Mouse (Mus musculus) neural tube, embryonic 14.5 days (tissue): ENCODE measurements around the gene Rab10. TPM values are rescaled to one million over a fixed set of nuclear protein-coding genes. Genes with fewer than 3 reads are reported as not detected.
"Not testable (repeated sequence)": the region's sequence is repeated elsewhere in the genome, so short reads cannot be mapped to it uniquely, and the experiment has no call there.

Source experiments
- ATAC-seq: fragments of 200-750 bp; cut with Nextera tagmentation; 2 replicates; pipeline ENCODE4 v1.8.0; 2017; ENCODE audit warnings: low read depth, mild to moderate bottlenecking, moderate TSS enrichment, moderate library complexity
- H3K27ac ChIP-seq: fragments of 300-500 bp; sonication (generic); 2 replicates; pipeline ENCODE4 v1.5.1; 2014; ENCODE audit warnings: low read depth, mild to moderate bottlenecking, control low read depth, low read length, moderate library complexity, mixed read lengths
- H3K27me3 ChIP-seq: fragments of 300-500 bp; sonication (generic); 2 replicates; pipeline ENCODE4 v1.6.1; 2014; ENCODE audit warnings: low read length; ENCODE audit not compliant: control insufficient read depth, insufficient read depth
- H3K36me3 ChIP-seq: fragments of 300-500 bp; sonication (generic); 2 replicates; pipeline ENCODE4 v1.6.1; 2014; ENCODE audit warnings: low read length, mixed read lengths; ENCODE audit not compliant: control insufficient read depth, insufficient read depth
- H3K4me1 ChIP-seq: fragments of 300-500 bp; sonication (generic); 2 replicates; pipeline ENCODE4 v1.6.1; 2014; ENCODE audit warnings: low read length; ENCODE audit not compliant: control insufficient read depth, insufficient read depth
- H3K4me2 ChIP-seq: fragments of 300-500 bp; sonication (generic); 2 replicates; pipeline ENCODE4 v1.6.1; 2014; ENCODE audit warnings: mild to moderate bottlenecking, low read depth, low read length, control low read depth
- H3K4me3 ChIP-seq: fragments of 300-500 bp; sonication (generic); 2 replicates; pipeline ENCODE4 v1.5.1; 2014; ENCODE audit warnings: low read depth, low read length, control low read depth, mixed read lengths
- H3K9ac ChIP-seq: fragments of 300-500 bp; sonication (generic); replicated peaks from 2 replicates; pipeline ENCODE4 v1.6.1; 2014; ENCODE audit warnings: low read depth, mild to moderate bottlenecking, control low read depth, low read length, mixed read lengths
- H3K9me3 ChIP-seq: fragments of 300-500 bp; sonication (generic); 2 replicates; pipeline ENCODE4 v1.6.1; 2016; ENCODE audit warnings: low read length; ENCODE audit not compliant: control insufficient read depth
- WGBS: fragments of 180-500 bp; shearing (Covaris S2); extraction: QIAGEN DNeasy Blood & Tissue Kit; methylation state at CpG from one replicate; pipeline ENCODE4 v1.1.7; 2014; 5-methylcytosine and 5-hydroxymethylcytosine counted together
- polyA plus RNA-seq: library from polyadenylated mRNA; unstranded; fragments of >200 nt; fragmentation: Nextera tagmentation; extraction: Ambion mirVana; gene quantifications from 2 replicates; pipeline ENCODE4 v1.2.1, GENCODE M21; 2014

Gene Rab10
- polyA plus RNA-seq, 1 experiment from 2014 or later = 157 TPM

DNA sequence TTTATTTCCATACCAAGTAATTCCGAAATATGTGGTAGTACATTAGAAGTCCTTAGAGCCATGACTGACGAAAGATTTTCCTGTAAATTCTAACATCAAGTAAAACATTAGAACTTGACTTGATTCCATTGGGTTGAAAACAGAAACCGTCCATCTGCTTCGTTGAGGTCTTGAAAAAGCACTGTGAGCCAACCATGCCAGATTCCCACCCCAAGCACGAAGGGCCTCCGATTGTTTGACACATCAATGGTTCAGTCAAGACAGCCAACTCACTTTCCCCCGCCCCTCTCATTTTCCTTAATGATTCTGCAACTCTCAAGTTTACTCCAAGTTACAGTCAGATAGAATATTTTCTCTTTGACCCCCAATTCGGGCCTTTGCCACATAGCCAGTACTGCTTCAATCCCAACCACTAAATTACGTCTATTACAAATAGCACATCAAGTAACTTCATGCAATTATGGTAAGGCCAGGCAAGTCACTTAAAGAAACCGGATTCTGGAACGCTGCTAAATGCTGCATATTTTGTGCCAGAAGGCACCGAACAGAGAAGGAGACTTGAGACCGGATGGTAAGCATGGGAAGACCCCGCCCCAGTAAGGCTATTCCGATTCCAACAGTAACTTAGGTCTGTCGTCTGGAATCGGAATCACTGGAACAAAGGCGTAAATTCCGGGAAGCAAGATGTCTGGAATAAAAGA is 1.1 kb downstream of the Rab10 start:
- no peaks in the 10 kb centered on the region for H3K27me3 ChIP-seq
- no peak for ATAC-seq
- H3K9ac ChIP-seq = peak overlapping the region; percentile 82
- H3K36me3 ChIP-seq = no peaks in the 10 kb centered on the region
- peak overlapping the region; percentile 96 for H3K27ac ChIP-seq
- WGBS = 4% methylated on average over 19 of the region's 19 CpGs
- H3K9me3 ChIP-seq = no peaks in the 10 kb centered on the region
- peak overlapping the region; percentile 83 for H3K4me2 ChIP-seq
- peaks cover 19% of the 10 kb centered on the region for H3K4me1 ChIP-seq
- H3K4me3 ChIP-seq = peak overlapping the region; percentile 89

DNA sequence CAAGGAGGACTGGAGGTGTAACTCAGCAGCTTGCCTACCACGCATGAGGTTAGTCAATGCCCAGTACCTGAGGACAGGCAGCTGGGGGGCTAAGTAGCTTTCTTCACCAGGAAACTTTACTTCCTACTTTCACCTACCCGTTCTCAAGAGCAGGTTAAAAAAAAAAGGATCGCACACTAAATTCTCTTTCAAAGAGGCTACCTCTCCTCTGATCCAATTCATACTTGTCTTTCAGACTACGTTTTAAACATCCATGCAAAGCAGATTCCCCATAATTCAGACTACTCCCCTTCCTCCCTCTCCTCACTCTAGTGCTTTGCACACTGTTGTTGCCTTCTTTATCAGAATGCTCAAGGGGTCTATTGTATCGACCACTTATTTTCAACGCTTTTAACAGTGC is 2.2 kb downstream of the Rab10 start:
- Histone ChIP-seq H3K9me3 (no peaks in the 10 kb centered on the region; the same call in 1 of the 2 replicates), H3K27me3 (no peaks in the 10 kb centered on the region), H3K4me1 (peaks cover 19% of the 10 kb centered on the region), H3K36me3 (no peaks in the 10 kb centered on the region), H3K4me2 (peak overlapping the region; percentile 83), H3K4me3 (peak overlapping the region; percentile 89), H3K9ac (peak overlapping the region; percentile 44; the same call in 1 of the 2 replicates), H3K27ac (no peak overlapping the region)
- 43% methylated on average over 6 of the region's 6 CpGs for WGBS
- no peak for ATAC-seq

DNA sequence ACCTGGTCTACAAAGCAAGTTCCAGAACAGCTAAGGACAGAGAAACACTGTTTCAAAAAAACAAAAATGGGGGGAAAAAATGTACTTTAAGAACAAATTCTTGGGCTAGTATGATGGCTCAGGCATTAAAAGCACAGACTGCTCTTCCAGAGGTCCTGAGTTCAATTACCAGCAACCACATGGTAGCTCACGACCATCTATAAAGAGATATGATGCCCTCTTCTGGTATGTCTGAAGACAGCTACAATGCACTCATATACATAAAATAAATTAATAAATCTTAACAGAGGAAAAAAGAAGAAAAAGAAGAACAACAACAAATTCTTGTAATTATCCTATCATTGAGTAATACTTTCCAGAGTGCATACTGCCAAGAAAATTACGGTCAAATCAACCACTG is 4.5 kb downstream of the Rab10 start:
- H3K9me3 ChIP-seq = no peaks in the 10 kb centered on the region; the same call in 1 of the 2 replicates
- H3K27ac ChIP-seq = no peak overlapping the region
- ATAC-seq = no peak
- no peaks in the 10 kb centered on the region for H3K36me3 ChIP-seq
- WGBS = 96% methylated on average over 2 of the region's 2 CpGs
- no peak overlapping the region for H3K9ac ChIP-seq
- H3K4me3 ChIP-seq = no peak overlapping the region
- no peaks in the 10 kb centered on the region for H3K27me3 ChIP-seq
- H3K4me2 ChIP-seq = no peak overlapping the region
- H3K4me1 ChIP-seq = peaks cover 15% of the 10 kb centered on the region

DNA sequence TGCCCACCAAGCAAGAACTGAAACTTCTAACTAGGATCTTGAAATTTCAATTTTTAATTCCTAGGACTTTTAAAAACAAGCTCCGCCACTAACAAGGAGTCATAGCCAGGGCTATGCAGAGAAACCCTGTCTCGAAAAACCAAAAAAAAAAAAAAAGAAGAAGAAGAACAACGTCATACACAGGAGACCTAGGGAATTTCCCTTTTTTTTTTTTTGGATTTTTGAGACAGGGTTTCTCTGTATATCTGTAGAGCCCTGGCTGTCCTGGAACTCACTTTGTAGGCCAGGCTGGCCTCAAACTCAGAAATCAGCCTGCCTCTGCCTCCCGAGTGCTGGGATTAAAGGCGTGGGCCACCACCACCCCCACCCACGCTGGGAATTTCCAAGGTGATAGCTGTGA is 12.1 kb downstream of the Rab10 start:
- WGBS = 95% methylated on average over 6 of the region's 6 CpGs
- not testable (repeated sequence) for H3K4me3 ChIP-seq, H3K9ac ChIP-seq

DNA sequence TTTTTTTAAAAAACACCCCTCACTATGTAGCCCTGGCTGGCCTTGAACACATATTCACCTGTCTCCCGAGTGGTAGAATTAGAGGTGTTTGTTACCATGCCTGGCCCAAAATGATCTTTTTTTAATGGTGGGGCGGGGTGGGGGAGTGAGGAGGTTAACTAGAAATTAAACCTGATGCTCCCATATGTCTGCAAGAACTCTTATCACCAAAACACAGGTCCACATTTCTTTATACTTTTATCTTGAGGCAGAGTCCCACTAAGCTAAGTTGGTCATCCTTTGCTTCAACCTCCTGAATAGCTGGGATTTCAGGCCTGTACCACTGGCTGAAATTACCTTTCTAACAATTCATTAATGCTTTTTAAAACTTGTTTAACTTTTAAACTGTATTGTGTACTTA is 13.7 kb downstream of the Rab10 start:
- H3K27me3 ChIP-seq = no peaks in the 10 kb centered on the region
- H3K9me3 ChIP-seq = peaks cover 3% of the 10 kb centered on the region; the same call in 1 of the 2 replicates
- WGBS = 95% methylated on average over 2 of the region's 2 CpGs
- no peak overlapping the region for H3K9ac ChIP-seq
- no peaks in the 10 kb centered on the region for H3K4me1 ChIP-seq
- H3K36me3 ChIP-seq = no peaks in the 10 kb centered on the region
- no peak overlapping the region for H3K4me2 ChIP-seq
- H3K4me3 ChIP-seq = no peak overlapping the region
- no peak overlapping the region for H3K27ac ChIP-seq
- no peak for ATAC-seq

More for the DNA sequence above, 12.1 kb downstream of the Rab10 start:
- H3K27ac ChIP-seq, H3K9me3 ChIP-seq, H3K36me3 ChIP-seq, H3K4me2 ChIP-seq, H3K4me1 ChIP-seq, ATAC-seq, H3K27me3 ChIP-seq: not testable (repeated sequence)

DNA sequence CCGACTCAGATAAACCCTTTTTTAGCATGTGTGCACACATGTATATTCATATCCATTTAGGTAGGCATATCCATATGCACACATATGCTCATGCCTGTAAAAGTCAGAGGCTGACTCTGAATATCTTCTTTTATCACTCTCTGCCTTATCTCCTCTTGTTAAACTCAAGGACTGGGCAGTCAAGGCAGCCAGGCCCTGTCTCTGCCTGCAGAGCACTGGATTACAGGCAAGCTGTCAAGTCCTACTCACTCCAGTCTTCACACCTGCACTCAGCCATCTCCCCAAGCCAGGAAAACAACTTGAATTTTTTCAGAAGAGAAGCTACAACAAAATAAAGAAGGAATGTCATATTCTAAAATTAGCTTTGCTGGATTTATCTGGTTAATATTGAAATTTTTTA is 17.9 kb downstream of the Rab10 start:
- no peaks in the 10 kb centered on the region for H3K36me3 ChIP-seq
- H3K4me1 ChIP-seq = no peaks in the 10 kb centered on the region
- H3K27ac ChIP-seq = no peak overlapping the region
- H3K9me3 ChIP-seq = peaks cover 3% of the 10 kb centered on the region; the same call in 1 of the 2 replicates
- ATAC-seq = no peak
- no peak overlapping the region for H3K9ac ChIP-seq
- H3K4me2 ChIP-seq = no peak overlapping the region
- 100% methylated on average over 1 of the region's 1 CpGs for WGBS
- no peak overlapping the region for H3K4me3 ChIP-seq
- no peaks in the 10 kb centered on the region for H3K27me3 ChIP-seq

DNA sequence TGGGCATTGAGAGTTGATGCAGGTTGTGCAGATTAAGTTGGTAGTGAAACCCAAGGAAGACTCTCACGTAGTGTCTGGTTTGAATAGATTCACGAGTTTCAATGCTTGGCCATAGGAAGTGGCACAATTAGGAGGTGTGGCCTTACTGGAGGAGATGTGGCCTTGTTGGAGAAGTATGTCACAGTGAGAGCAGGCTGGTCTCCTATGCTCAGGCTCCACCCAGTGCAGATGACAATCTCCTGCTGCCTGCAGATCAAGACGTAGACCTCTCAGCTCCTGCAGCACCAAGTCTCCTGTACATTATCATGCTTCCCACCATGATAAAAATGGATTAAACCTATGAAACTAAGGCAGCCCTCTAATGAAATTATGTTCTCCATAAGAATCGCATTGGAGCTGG is 18.7 kb downstream of the Rab10 start:
- Histone ChIP-seq H3K36me3 (no peaks in the 10 kb centered on the region), H3K4me2 (no peak overlapping the region), H3K9ac (no peak overlapping the region)

DNA sequence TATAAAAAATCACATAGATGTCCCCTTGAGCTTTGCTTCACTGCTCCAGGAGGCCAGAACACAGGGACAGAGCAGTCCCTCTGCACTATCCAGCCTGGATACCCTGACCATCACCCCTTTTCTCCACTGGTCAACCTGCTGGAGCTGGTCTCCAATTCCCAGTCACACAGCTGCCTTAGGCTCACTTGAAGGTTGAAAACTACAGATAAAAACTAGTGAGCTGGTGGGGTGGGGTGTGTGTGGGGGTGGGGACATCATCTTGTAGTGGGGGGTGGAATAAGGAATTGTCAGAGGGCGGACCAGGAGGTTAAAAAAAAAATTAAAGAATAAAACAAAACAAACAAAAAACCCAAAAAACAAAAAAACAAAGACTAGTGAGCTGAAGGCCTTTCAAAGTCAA is 21.3 kb downstream of the Rab10 start:
- Histone ChIP-seq H3K4me1 (no peaks in the 10 kb centered on the region), H3K9me3 (peaks cover 3% of the 10 kb centered on the region; the same call in 1 of the 2 replicates), H3K4me2 (no peak overlapping the region), H3K27me3 (no peaks in the 10 kb centered on the region), H3K27ac (no peak overlapping the region), H3K4me3 (no peak overlapping the region), H3K36me3 (no peaks in the 10 kb centered on the region), H3K9ac (no peak overlapping the region)
- ATAC-seq = no peak
- 100% methylated on average over 1 of the region's 1 CpGs for WGBS

More for the DNA sequence above, 18.7 kb downstream of the Rab10 start:
- Histone ChIP-seq H3K4me3 (no peak overlapping the region), H3K4me1 (no peaks in the 10 kb centered on the region), H3K27ac (no peak overlapping the region), H3K9me3 (peaks cover 3% of the 10 kb centered on the region; the same call in 1 of the 2 replicates), H3K27me3 (no peaks in the 10 kb centered on the region)
- 96% methylated on average over 4 of the region's 4 CpGs for WGBS
- no peak for ATAC-seq

DNA sequence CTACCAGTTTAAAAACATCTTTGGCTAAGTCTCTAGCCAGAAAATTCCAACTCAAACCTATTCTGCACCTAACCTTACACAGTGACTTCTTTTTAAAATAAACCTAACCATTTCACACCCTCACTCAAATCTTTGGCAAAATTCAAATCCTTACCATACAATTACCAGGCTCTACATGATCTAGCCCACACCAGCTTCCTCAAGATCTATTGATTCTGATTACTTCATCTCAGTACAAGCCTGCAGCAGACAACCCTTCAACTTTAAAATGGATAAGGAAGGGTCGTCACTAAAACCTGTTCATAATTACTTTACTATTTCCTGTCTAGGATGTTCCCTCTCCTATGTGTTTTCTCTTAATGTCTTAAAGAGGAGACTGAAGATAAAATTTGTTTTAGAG is 23.9 kb downstream of the Rab10 start:
- no peak overlapping the region for H3K4me2 ChIP-seq
- H3K4me1 ChIP-seq = no peaks in the 10 kb centered on the region
- WGBS = 79% methylated on average over 1 of the region's 1 CpGs
- H3K27me3 ChIP-seq = no peaks in the 10 kb centered on the region
- H3K4me3 ChIP-seq = no peak overlapping the region
- no peaks in the 10 kb centered on the region for H3K36me3 ChIP-seq
- no peak for ATAC-seq
- H3K27ac ChIP-seq = no peak overlapping the region
- no peaks in the 10 kb centered on the region for H3K9me3 ChIP-seq
- H3K9ac ChIP-seq = no peak overlapping the region
